Mouse (Mus musculus) liver, embryonic 16.5 days (tissue): ENCODE measurements around the gene BC061237. TPM values are rescaled to one million over a fixed set of nuclear protein-coding genes. Genes with fewer than 3 reads are reported as not detected.
"Not testable (repeated sequence)": the region's sequence is repeated elsewhere in the genome, so short reads cannot be mapped to it uniquely, and the experiment has no call there.

Experiments used
- ATAC-seq: fragments of 200-750 bp; cut with Nextera tagmentation; 2 replicates; pipeline ENCODE4 v1.8.0; 2017; ENCODE audit warnings: low read depth, mild to moderate bottlenecking, moderate number of reproducible peaks, moderate library complexity
- H3K27ac ChIP-seq: fragments of 300-500 bp; sonication (generic); 2 replicates; pipeline ENCODE4 v1.5.1; 2014; ENCODE audit warnings: mild to moderate bottlenecking, low read length
- H3K27me3 ChIP-seq: fragments of 300-500 bp; sonication (generic); 2 replicates; pipeline ENCODE4 v1.6.1; 2014; ENCODE audit warnings: low read depth, low read length, mixed read lengths; ENCODE audit not compliant: control insufficient read depth, insufficient read depth
- H3K36me3 ChIP-seq: fragments of 300-500 bp; sonication (generic); 2 replicates; pipeline ENCODE4 v1.6.1; 2014; ENCODE audit warnings: mild to moderate bottlenecking; ENCODE audit not compliant: control insufficient read depth, insufficient read depth
- H3K4me1 ChIP-seq: fragments of 300-500 bp; sonication (generic); 2 replicates; pipeline ENCODE4 v1.6.1; 2014; ENCODE audit warnings: low read depth, low read length, mixed read lengths; ENCODE audit not compliant: control insufficient read depth
- H3K4me2 ChIP-seq: fragments of 300-500 bp; sonication (generic); 2 replicates; pipeline ENCODE4 v1.6.1; 2014; ENCODE audit warnings: low read depth, low read length, mixed read lengths
- H3K4me3 ChIP-seq: fragments of 300-500 bp; sonication (generic); 2 replicates; pipeline ENCODE4 v1.5.1; 2014; ENCODE audit warnings: low read depth, mild to moderate bottlenecking, low read length
- H3K9ac ChIP-seq: fragments of 300-500 bp; sonication (generic); 2 replicates; pipeline ENCODE4 v1.6.1; 2014; ENCODE audit warnings: low read depth, low read length
- H3K9me3 ChIP-seq: fragments of 300-500 bp; sonication (generic); replicated peaks from 2 replicates; pipeline ENCODE4 v1.6.1; 2016; ENCODE audit warnings: low read length; ENCODE audit not compliant: control insufficient read depth
- WGBS: fragments of 180-500 bp; shearing (Covaris S2); extraction: QIAGEN DNeasy Blood & Tissue Kit; methylation state at CpG from one replicate; pipeline ENCODE4 v1.1.7; 2014; ENCODE audit not compliant: insufficient replicate concordance; 5-methylcytosine and 5-hydroxymethylcytosine counted together
- polyA plus RNA-seq: library from polyadenylated mRNA; unstranded; fragments of >200 nt; fragmentation: Nextera tagmentation; extraction: Ambion mirVana; gene quantifications from 2 replicates; pipeline ENCODE4 v1.2.1, GENCODE M21; 2015

Gene BC061237
- polyA plus RNA-seq: not detected in 2 replicates

GRCm38 (mm10) chr14:44492163-44492562 is at the start of gene BC061237:
BC061237 (plus strand) TSS chr14:44492463.
- not testable (repeated sequence) for H3K9me3 ChIP-seq, H3K4me3 ChIP-seq, H3K36me3 ChIP-seq, H3K27me3 ChIP-seq, H3K4me1 ChIP-seq, ATAC-seq, H3K4me2 ChIP-seq, H3K9ac ChIP-seq, H3K27ac ChIP-seq
- WGBS: 75% methylated on average over 1 of the region's 1 CpGs

- H3K4me2 ChIP-seq, H3K27me3 ChIP-seq, H3K9me3 ChIP-seq, H3K9ac ChIP-seq, H3K4me1 ChIP-seq, H3K36me3 ChIP-seq, H3K27ac ChIP-seq, H3K4me3 ChIP-seq, ATAC-seq: not testable (repeated sequence)
- 65% methylated on average over 5 of the region's 5 CpGs for WGBS
These were observed 25.7 kb downstream of the BC061237 start, which contains the start of gene Gm17093 for GRCm38 (mm10) chr14:44517976-44518375. Gm17093 (plus strand) TSS chr14:44518276.

GRCm38 (mm10) chr14:44547961-44548360 is 55.7 kb downstream of the BC061237 start:
- H3K27ac ChIP-seq, H3K36me3 ChIP-seq, H3K4me2 ChIP-seq, ATAC-seq, H3K9ac ChIP-seq, H3K27me3 ChIP-seq, H3K4me1 ChIP-seq, H3K4me3 ChIP-seq, H3K9me3 ChIP-seq: not testable (repeated sequence)
- 45% methylated on average over 3 of the region's 5 CpGs for whole genome bisulfite sequencing

Other genes with a start within 250 kb of the BC061237 start
- gene Gm8220, start 206.9 kb upstream of the BC061237 start, polyA plus RNA-seq: not detected in 2 replicates
- gene Gm5930, start 153.9 kb upstream of the BC061237 start, polyA plus RNA-seq: not detected in 2 replicates
- not detected in 2 replicates for gene Gm8229, start 127.1 kb upstream of the BC061237 start, polyA plus RNA-seq
- not detected in 2 replicates for gene Gm3371, start 81.8 kb upstream of the BC061237 start, polyA plus RNA-seq
- gene Gm8232, start 58.8 kb upstream of the BC061237 start, polyA plus RNA-seq: not detected in 2 replicates
- not detected in 2 replicates for gene Gm17093, start 25.8 kb downstream of the BC061237 start, polyA plus RNA-seq
- not detected in 2 replicates for gene Gm8247, start 90.7 kb downstream of the BC061237 start, polyA plus RNA-seq
- not detected in 2 replicates for gene Gm5624, start 135.5 kb downstream of the BC061237 start, polyA plus RNA-seq
- not detected in 2 replicates for gene Gm8257, start 214.0 kb downstream of the BC061237 start, polyA plus RNA-seq